Mouse (Mus musculus) colon, adult 2 months (tissue): ENCODE results near the gene Dcpp3. TPM values are rescaled to one million over a fixed set of nuclear protein-coding genes. Genes with fewer than 3 reads are reported as not detected.

Source experiments
- polyA plus RNA-seq: library from polyadenylated mRNA; depleted of rRNA; stranded (reverse); fragments of >200 nt; gene quantifications from 2 replicates; pipeline ENCODE4 v1.2.3, GENCODE M21; 2012; rRNA removed

Gene Dcpp3
- polyA plus RNA-seq, result not detected in 2 replicates

GRCm38 (mm10) chr17:23917158-23917557 is at the start of gene Dcpp3:
TSS of gene Dcpp3 (plus strand) at chr17:23917458.

DNA sequence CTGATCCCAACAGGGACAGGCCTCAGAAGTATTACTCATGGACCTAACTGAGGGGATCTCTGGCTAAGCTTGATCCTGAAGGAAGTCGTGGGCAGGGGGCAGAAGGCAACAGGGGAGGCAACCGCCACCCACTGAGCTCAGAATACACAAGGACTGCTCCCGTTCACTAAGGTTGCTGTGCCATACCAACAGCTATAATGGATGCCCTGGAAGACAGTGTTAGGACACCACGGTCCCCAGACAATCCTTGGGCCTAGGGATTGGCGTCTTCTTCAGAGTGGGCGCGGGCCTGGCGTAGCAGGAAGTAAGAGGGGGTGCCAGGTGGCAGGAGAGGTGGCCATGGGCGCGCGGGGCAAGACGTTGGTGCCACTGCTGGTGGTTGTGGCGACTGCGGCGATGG is 49.5 kb upstream of the Dcpp3 start, which contains the start of gene Prss21:
Gene Prss21, plus strand, starts transcription at position 301 of the 400 bp plus-strand sequence.

GRCm38 (mm10) chr17:23880576-23880975 is 36.7 kb upstream of the Dcpp3 start, which contains the start of the genes Dcpp1 and Dcpp2:
TSS of gene Dcpp1 (plus strand) at chr17:23880876.
TSS of gene Dcpp2 (plus strand) at chr17:23880880.

DNA sequence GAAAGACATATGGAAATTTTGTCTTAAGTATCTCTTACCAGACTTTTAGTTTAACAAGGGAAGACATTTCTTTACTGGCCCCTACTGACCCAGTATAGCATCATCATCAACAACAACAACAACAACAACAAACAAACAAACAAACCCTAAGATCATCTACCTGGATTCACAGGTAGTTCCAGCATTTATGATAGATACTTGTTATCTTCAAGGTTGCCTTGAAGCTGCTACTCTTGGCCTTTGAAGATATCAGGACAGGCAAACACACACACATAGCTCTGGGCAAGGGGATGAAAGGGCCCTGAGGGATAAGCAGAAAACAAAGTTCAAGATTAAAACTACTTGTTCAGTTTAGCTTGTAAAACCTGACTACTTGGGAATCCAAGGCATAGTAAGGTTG is 24.1 kb downstream of the Dcpp3 start, which contains the start of gene Sbp:
Gene Sbp, plus strand, starts transcription at position 301 of the 400 bp plus-strand sequence.

DNA sequence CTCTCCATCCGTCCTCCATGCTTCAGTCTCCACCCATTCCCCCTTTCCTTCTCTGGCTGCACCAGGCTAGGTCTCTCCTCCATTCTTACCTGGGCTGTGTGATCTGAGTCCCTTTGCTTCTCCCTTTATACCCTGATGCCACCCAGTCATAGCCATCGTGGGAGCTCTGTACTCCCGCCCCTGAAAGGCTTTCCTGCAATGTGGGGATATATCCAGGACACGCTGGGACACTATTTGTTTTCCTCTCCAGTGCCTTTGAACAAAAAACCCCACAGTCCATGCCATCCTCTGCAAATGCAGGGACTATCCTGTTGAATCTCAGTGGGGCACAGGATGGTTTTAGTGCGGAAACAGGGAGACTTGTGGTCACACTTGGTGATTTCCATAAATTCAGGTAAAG is 37.9 kb downstream of the Dcpp3 start, which contains the start of gene Sbpl:
Gene Sbpl, minus strand, starts transcription at position 101 of the 400 bp plus-strand sequence.

Other genes starting within 250 kb of the Dcpp3 start
- 362 and 417 TPM in 2 replicates for gene Hcfc1r1, start 243.9 kb upstream of the Dcpp3 start, polyA plus RNA-seq
- 20.1 and 25.6 TPM in 2 replicates for gene Thoc6, start 243.6 kb upstream of the Dcpp3 start, polyA plus RNA-seq
- gene Tnfrsf12a, start 240.0 kb upstream of the Dcpp3 start, polyA plus RNA-seq, result 32.1 and 32.9 TPM in 2 replicates
- 0.53 TPM in 1 of 2 replicates, not detected in the other for gene Cldn6, start 238.2 kb upstream of the Dcpp3 start, polyA plus RNA-seq
- gene Cldn9, start 233.4 kb upstream of the Dcpp3 start, polyA plus RNA-seq, result 0.37 and 0.46 TPM in 2 replicates
- 0.09 TPM in 1 of 2 replicates, not detected in the other for gene 1520401A03Rik, start 194.7 kb upstream of the Dcpp3 start, polyA plus RNA-seq
- 61.5 and 71.9 TPM in 2 replicates for gene Pkmyt1, start 191.1 kb upstream of the Dcpp3 start, polyA plus RNA-seq
- 392 and 448 TPM in 2 replicates for gene Paqr4, start 176.6 kb upstream of the Dcpp3 start, polyA plus RNA-seq
- 14.8 and 15.8 TPM in 2 replicates for gene Kremen2, start 171.6 kb upstream of the Dcpp3 start, polyA plus RNA-seq
- 30.4 and 32.2 TPM in 2 replicates for gene Flywch1, start 145.9 kb upstream of the Dcpp3 start, polyA plus RNA-seq
- gene Flywch2, start 131.4 kb upstream of the Dcpp3 start, polyA plus RNA-seq, result 15.4 and 24.0 TPM in 2 replicates
- 521 and 552 TPM in 2 replicates for gene Srrm2, start 126.9 kb upstream of the Dcpp3 start, polyA plus RNA-seq
- gene Elob, start 88.3 kb upstream of the Dcpp3 start, polyA plus RNA-seq, result 551 and 740 TPM in 2 replicates
- gene Prss33, start 81.4 kb upstream of the Dcpp3 start, polyA plus RNA-seq, result 0.24 and 0.87 TPM in 2 replicates
- gene Prss32, start 73.6 kb upstream of the Dcpp3 start, polyA plus RNA-seq, result 1,354 and 1,658 TPM in 2 replicates
- gene Prss41, start 73.3 kb upstream of the Dcpp3 start, polyA plus RNA-seq, result 1.9 and 6.1 TPM in 2 replicates
- not detected in 2 replicates for gene Prss21, start 49.4 kb upstream of the Dcpp3 start, polyA plus RNA-seq
- not detected in 2 replicates for gene Dcpp1, start 36.6 kb upstream of the Dcpp3 start, polyA plus RNA-seq
- not detected in 2 replicates for gene Dcpp2, start 36.6 kb upstream of the Dcpp3 start, polyA plus RNA-seq
- gene Sbp, start 24.2 kb downstream of the Dcpp3 start, polyA plus RNA-seq, result not detected in 2 replicates
- gene Sbpl, start 37.8 kb downstream of the Dcpp3 start, polyA plus RNA-seq, result not detected in 2 replicates
- 370 and 486 TPM in 2 replicates for gene Prss30, start 63.1 kb downstream of the Dcpp3 start, polyA plus RNA-seq
- gene Prss22, start 80.6 kb downstream of the Dcpp3 start, polyA plus RNA-seq, result not detected in 2 replicates
- 0.93 and 1.4 TPM in 2 replicates for gene Prss27, start 120.7 kb downstream of the Dcpp3 start, polyA plus RNA-seq
- gene Kctd5, start 156.0 kb downstream of the Dcpp3 start, polyA plus RNA-seq, result 49.8 and 73.7 TPM in 2 replicates
- 16.9 and 17.2 TPM in 2 replicates for gene Pdpk1, start 233.5 kb downstream of the Dcpp3 start, polyA plus RNA-seq
- gene Amdhd2, start 246.3 kb downstream of the Dcpp3 start, polyA plus RNA-seq, result 85.8 and 87.8 TPM in 2 replicates